Mouse (Mus musculus): ENCODE data around the gene Gm45753. TPM values are rescaled to one million over a fixed set of nuclear protein-coding genes. Genes with fewer than 3 reads are reported as not detected.

Gene Gm45753
- not detected in 2 replicates for polyA plus RNA-seq (2012)

DNA sequence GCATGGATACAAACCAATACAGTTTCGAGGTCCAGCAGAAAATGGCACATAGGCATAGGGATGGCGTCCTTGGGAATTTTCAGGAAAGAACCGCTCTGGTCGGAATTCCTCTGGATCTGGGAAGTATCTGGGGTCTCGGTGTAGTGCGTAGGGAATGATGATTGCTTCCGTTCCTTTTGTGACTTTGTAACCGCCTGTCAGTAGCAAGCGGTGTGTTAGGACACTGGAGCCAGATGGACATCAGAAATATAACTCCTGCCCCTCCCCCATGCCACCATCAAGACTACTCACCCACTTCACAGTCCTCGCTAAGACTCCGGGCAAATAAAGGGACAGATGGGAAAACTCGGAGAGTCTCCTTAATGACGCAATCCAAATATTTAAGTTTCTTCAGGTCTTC, at the start of gene Gm45753:
Gm45753 (minus strand) TSS at position 101 of the 400 bp plus-strand sequence.

DNA sequence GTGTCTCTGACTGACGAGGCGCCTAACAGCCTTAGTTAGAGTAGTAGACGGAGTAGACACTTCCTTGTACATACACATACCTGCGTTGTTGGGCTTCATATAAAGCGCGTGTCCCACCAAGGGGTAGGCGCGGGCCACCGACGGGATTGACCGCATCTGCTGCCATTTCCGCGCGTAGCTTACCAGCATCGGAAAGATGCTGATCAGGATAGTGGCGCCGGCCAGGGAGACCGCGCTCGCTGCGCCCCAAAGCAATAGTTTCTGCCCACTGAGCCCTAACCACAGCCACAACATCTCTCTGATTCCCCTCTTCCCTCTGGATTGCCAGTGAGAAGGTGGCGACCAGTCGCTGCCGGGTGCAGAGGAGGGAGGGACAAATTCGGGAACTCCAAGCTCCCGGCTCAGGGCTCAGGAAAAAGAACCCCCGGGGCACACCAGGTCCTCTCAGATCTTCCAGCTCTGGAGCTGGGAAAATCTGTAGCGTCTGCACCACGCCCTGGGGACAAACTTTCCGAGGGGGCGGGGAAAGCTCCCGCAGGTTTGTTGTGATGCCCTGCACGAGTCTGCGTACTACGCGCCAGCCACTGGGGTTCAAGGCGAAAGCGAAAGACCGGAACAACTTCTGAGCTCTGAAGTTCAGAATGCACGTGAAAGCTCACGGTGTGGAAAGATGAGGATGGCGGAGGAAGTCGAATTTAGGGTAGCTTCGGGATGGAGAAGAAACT, 24.6 kb upstream of the Gm45753 start, which contains the start of gene Cyp4v3:
Cyp4v3 (minus strand) TSS at position 532 of the 725 bp plus-strand sequence.

DNA sequence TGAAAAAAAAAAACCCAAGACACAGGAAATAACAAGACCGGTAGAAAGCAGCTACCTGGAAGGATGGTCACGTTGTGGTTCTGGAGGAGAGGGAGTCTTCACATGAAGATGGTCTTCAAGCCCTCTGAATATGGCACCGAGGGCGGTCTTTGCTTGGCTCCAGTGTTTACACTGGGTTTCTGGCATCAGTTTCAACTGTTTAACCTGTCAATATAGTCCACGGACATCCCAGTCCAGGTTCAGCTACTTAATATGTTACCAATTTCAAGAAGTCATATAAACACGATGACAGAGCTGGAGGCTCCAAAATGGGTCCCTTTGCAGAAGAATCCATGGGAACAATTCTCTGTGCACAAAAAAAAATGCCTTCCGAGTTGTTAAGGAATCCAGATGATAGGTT, 13.6 kb downstream of the Gm45753 start, which contains the start of gene Klkb1:
Klkb1 (minus strand) TSS at position 173 of the 400 bp plus-strand sequence.

DNA sequence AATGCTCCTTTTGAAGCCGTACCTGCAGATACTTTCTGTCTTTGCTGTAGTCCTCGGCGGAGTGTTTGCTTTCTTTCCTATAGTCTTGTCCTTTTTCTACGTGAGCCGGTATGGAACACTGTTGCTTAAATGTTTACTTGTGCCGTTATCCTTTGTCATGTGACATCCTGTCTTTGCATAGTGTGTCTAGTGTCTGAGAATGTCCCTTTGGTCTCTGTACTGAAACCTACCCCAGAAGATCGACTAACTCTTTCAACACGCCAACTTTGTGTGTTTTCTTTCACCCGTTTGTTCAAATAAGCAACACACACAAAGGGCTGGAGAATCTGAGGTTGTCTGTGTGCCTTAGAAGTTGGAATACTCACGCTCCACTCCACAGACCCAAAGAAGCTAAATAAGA, 46.3 kb downstream of the Gm45753 start, which contains the start of gene F11:
F11 (minus strand) TSS at position 112 of the 400 bp plus-strand sequence.

Other genes starting within 250 kb of the Gm45753 start
- gene Mtnr1a, start 239.3 kb downstream of the Gm45753 start, polyA plus RNA-seq (2012): 0.03 TPM in 1 of 2 replicates, not detected in the other
- gene F11, start 46.4 kb downstream of the Gm45753 start, polyA plus RNA-seq (2012): not detected in 2 replicates
- gene Klkb1, start 13.6 kb downstream of the Gm45753 start, polyA plus RNA-seq (2012): not detected in 2 replicates
- 1.8 and 1.9 TPM in 2 replicates for gene Cyp4v3, start 24.8 kb upstream of the Gm45753 start, polyA plus RNA-seq (2012)
- 0.02 and 0.21 TPM in 2 replicates for gene Fam149a, start 73.8 kb upstream of the Gm45753 start, polyA plus RNA-seq (2012)
- gene Tlr3, start 102.6 kb upstream of the Gm45753 start, polyA plus RNA-seq (2012): 0.13 and 0.29 TPM in 2 replicates
- gene Sorbs2, start 199.3 kb upstream of the Gm45753 start, polyA plus RNA-seq (2012): 0.02 and 0.14 TPM in 2 replicates